Mouse (Mus musculus) natural killer cell, adult 2 months (primary cell): ENCODE results near the gene C8b.

ENCODE experiments used
- DNase-seq, 2 experiments: peaks; one replicate each; pipeline ENCODE4 v3.0.0; 2022; ENCODE audit warnings: low spot score in 2 of 2

Gene C8b

GRCm38 (mm10) chr4:104766065-104766464 lies at the start of gene C8b:
Gene C8b (plus strand): TSS chr4:104766317.
- DNase-seq: no peak

GRCm38 (mm10) chr4:104716506-104716905 lies 49.6 kb upstream of the C8b start:
- no peak for DNase-seq

- no peak for DNase-seq
Observed at GRCm38 (mm10) chr4:104718973-104719795, 46.9 kb upstream of the C8b start.

GRCm38 (mm10) chr4:104723527-104724045 lies 42.5 kb upstream of the C8b start:
- no peak for DNase-seq

- no peak for DNase-seq
Observed at GRCm38 (mm10) chr4:104724258-104724657, 41.9 kb upstream of the C8b start.

- no peak for DNase-seq
Observed at GRCm38 (mm10) chr4:104725673-104726072, 40.4 kb upstream of the C8b start.

- DNase-seq: no peak
Observed at GRCm38 (mm10) chr4:104729185-104729584, 36.9 kb upstream of the C8b start.

- no peak for DNase-seq
Observed at GRCm38 (mm10) chr4:104746500-104746899, 19.6 kb upstream of the C8b start.

- DNase-seq: no peak
Observed at GRCm38 (mm10) chr4:104754090-104754489, 12.0 kb upstream of the C8b start.

- no peak for DNase-seq
Observed at GRCm38 (mm10) chr4:104760878-104761624, 5.1 kb upstream of the C8b start.

- DNase-seq: no peak
Observed at GRCm38 (mm10) chr4:104768190-104768589, 2.1 kb downstream of the C8b start.

GRCm38 (mm10) chr4:104769602-104770001 lies 3.5 kb downstream of the C8b start:
- no peak for DNase-seq

- no peak for DNase-seq
Observed at GRCm38 (mm10) chr4:104770331-104770730, 4.2 kb downstream of the C8b start.

- DNase-seq: no peak
Observed at GRCm38 (mm10) chr4:104775601-104776000, 9.5 kb downstream of the C8b start.

GRCm38 (mm10) chr4:104779460-104779859 lies 13.3 kb downstream of the C8b start:
- DNase-seq: no peak

GRCm38 (mm10) chr4:104781441-104781840 lies 15.3 kb downstream of the C8b start:
- DNase-seq: no peak

GRCm38 (mm10) chr4:104782346-104782745 lies 16.2 kb downstream of the C8b start:
- DNase-seq: no peak

- DNase-seq: no peak
Observed at GRCm38 (mm10) chr4:104792111-104792510, 26.0 kb downstream of the C8b start.

- no peak for DNase-seq
Observed at GRCm38 (mm10) chr4:104798951-104799350, 32.8 kb downstream of the C8b start.

- DNase-seq: no peak
Observed at GRCm38 (mm10) chr4:104801625-104802024, 35.5 kb downstream of the C8b start.

GRCm38 (mm10) chr4:104804100-104804499 lies 38.0 kb downstream of the C8b start:
- DNase-seq: no peak

GRCm38 (mm10) chr4:104805414-104806257 lies 39.5 kb downstream of the C8b start:
- no peak for DNase-seq
